Mouse (Mus musculus): ENCODE measurements around the gene Camk1d.
"Not testable (repeated sequence)": the region's sequence is repeated elsewhere in the genome, so short reads cannot be mapped to it uniquely, and the experiment has no call there.

Gene Camk1d

GRCm38 (mm10) chr2:5563685-5564084 lies 150.6 kb downstream of the Camk1d start:
- DNase-seq (ENCODE audit: low spot score), result no peak

- DNase-seq (ENCODE audit: low spot score), result no peak
Measured at GRCm38 (mm10) chr2:5561446-5561845, 152.9 kb downstream of the Camk1d start.

- peak; percentile 35 for DNase-seq (ENCODE audit: low spot score)
Measured at GRCm38 (mm10) chr2:5553264-5553663, 161.1 kb downstream of the Camk1d start.

- no peak for DNase-seq (ENCODE audit: low spot score)
Measured at GRCm38 (mm10) chr2:5551758-5552255, 162.5 kb downstream of the Camk1d start.

GRCm38 (mm10) chr2:5549334-5549733 lies 165.0 kb downstream of the Camk1d start:
- DNase-seq (ENCODE audit: low spot score), result no peak

GRCm38 (mm10) chr2:5548872-5549271 lies 165.4 kb downstream of the Camk1d start:
- peak; percentile 53 for DNase-seq (ENCODE audit: low spot score)

- DNase-seq (ENCODE audit: low spot score), result peak; percentile 33
Measured at GRCm38 (mm10) chr2:5540870-5541269, 173.4 kb downstream of the Camk1d start.

GRCm38 (mm10) chr2:5539894-5540293 lies 174.4 kb downstream of the Camk1d start:
- DNase-seq (ENCODE audit: low spot score), result not testable (repeated sequence)

- DNase-seq (ENCODE audit: low spot score), result peak; percentile 55
Measured at GRCm38 (mm10) chr2:5533868-5534267, 180.4 kb downstream of the Camk1d start.

GRCm38 (mm10) chr2:5529992-5530391 lies 184.3 kb downstream of the Camk1d start:
- DNase-seq (ENCODE audit: low spot score), result no peak

GRCm38 (mm10) chr2:5519221-5519669 lies 195.1 kb downstream of the Camk1d start:
- no peak for DNase-seq (ENCODE audit: low spot score)

GRCm38 (mm10) chr2:5515106-5515505 lies 199.2 kb downstream of the Camk1d start:
- no peak for DNase-seq (ENCODE audit: low spot score)

GRCm38 (mm10) chr2:5514095-5514494 lies 200.2 kb downstream of the Camk1d start:
- no peak for DNase-seq (ENCODE audit: low spot score)

GRCm38 (mm10) chr2:5513621-5514020 lies 200.7 kb downstream of the Camk1d start:
- DNase-seq (ENCODE audit: low spot score), result no peak

GRCm38 (mm10) chr2:5510042-5510441 lies 204.3 kb downstream of the Camk1d start:
- DNase-seq (ENCODE audit: low spot score), result no peak

- DNase-seq (ENCODE audit: low spot score), result no peak
Measured at GRCm38 (mm10) chr2:5499620-5500019, 214.7 kb downstream of the Camk1d start.

- DNase-seq (ENCODE audit: low spot score), result no peak
Measured at GRCm38 (mm10) chr2:5489916-5490315, 224.4 kb downstream of the Camk1d start.

- no peak for DNase-seq (ENCODE audit: low spot score)
Measured at GRCm38 (mm10) chr2:5487344-5487743, 227.0 kb downstream of the Camk1d start.

- DNase-seq (ENCODE audit: low spot score), result no peak
Measured at GRCm38 (mm10) chr2:5486663-5487062, 227.7 kb downstream of the Camk1d start.

- DNase-seq (ENCODE audit: low spot score), result no peak
Measured at GRCm38 (mm10) chr2:5485786-5486185, 228.5 kb downstream of the Camk1d start.

GRCm38 (mm10) chr2:5479886-5480285 lies 234.4 kb downstream of the Camk1d start:
- DNase-seq (ENCODE audit: low spot score), result no peak

GRCm38 (mm10) chr2:5478709-5479108 lies 235.6 kb downstream of the Camk1d start:
- DNase-seq (ENCODE audit: low spot score), result no peak

GRCm38 (mm10) chr2:5478256-5478655 lies 236.1 kb downstream of the Camk1d start:
- no peak for DNase-seq (ENCODE audit: low spot score)

GRCm38 (mm10) chr2:5477525-5477924 lies 236.8 kb downstream of the Camk1d start:
- DNase-seq (ENCODE audit: low spot score), result no peak

Data from left cerebral cortex, adult 11 months (tissue).